Mouse (Mus musculus) right cerebral cortex, postnatal 25 days (tissue): ENCODE data around the gene Ppan.
A peak's percentile ranks its signal among the peaks of the same experiment; 100 is the strongest.

Source experiments
- DNase-seq: peaks from one replicate; pipeline ENCODE4 v3.0.0; 2022

Gene Ppan

DNA sequence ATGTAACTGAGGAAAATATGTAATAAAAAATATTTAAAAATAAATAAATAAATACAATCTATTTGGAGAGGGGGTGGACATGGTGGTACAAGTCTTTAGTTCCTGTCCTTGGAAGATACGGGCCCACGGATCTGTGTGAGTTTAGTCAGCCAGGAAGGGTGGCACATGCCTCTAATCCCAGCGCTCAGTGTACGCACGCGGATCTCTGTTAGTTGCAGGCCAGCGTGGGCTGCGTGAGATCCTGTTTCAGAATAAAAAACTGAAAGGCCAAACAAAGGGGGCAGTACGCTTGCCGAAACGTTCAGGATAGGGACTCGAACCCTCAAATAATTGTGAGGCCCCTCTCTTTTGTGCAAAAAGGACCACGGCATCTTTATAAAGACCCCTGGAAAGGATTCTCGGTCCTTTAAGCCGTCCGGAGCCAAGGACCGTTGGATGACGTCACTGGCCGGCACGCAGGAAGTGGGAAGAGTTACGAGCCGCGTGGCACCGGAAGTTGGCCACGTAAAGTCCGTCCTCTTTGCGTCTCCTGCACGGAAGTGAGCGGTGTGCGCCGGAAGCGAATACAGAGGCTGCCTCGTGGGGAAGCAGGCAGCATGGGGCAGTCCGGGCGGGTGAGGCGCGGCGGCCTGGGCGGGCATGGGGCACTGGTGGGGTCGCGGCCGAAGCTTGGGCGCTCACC is at the start of gene Ppan:
TSS of gene Ppan (plus strand) at position 472 of the 682 bp plus-strand sequence.
- peak; percentile 95 for DNase-seq

DNA sequence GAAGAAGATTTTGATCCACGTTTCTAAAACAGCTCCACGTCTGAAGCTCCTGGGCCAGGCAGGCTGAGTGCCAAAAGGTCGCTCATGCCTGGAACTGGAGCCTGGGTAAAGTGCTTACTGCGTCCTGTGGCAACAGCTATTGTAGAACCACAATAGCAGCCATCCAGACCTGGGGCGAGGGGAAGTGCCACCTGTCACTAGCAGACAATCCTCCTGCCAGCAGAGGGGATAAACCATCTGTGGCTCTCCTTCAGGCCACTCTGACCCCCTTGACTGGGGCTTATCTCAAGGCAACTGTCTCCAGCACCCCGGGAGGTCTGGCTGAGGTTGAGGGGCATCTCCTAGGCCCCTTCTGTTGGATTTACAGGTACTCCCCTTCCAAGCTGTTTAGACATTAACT is 49.0 kb upstream of the Ppan start:
- DNase-seq, result no peak

DNA sequence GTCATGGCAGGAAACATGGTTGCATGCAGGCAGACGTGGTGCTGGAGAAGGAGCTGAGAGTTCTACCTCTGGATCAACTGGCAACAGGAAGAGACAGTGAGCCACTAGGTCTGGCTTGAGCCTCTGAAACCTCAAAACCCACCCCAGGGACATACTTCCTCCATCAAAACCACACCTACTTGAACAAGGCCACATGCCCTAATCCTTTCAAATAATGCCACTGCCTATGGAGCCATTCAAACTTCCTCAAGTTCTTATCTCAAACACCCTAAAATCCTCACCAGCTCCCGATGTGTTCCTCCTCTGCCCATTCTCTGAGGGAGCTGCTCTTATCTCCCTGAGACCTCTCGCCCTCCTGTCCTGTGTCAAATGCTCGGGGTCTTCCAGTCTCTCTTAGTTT is 45.8 kb upstream of the Ppan start:
- DNase-seq, result no peak

DNA sequence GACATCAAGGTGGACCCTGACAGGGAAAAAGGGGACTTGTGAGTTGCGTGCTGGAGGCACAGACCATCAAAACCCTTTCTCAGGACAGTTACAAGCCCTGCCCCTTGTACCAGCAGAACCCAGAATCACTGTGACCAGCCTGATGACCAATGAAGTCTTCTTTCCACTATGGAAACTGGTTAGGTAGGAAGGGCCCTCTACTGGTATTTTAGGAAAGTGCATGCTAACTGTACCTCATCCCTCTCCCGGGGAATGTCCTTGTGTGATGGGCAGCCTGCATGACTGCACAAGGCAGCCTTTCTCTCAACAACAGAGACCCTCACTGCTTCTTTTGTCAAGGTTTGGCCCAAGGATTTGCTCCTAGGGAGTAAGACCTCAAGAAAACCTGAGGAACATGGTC is 45.3 kb upstream of the Ppan start:
- DNase-seq, result peak; percentile 9

DNA sequence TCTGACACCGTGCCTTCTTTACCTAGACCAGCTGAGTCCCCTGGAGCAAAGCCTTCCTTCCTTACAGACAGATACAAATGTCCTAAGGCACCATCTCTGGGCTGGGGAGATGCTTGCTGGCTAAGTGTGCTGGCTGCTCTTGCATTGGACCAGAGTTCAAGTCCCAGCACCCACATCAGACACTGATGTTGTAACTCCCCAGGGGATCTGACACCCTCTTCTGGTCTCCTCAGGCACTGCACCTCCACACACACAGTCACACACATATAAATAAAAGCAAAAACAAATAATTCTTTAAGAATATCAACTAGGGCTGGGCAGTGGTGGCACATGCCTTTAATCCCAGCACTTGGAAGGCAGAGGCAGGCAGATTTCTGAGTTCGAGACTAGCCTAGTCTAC is 37.8 kb upstream of the Ppan start:
- no peak for DNase-seq

DNA sequence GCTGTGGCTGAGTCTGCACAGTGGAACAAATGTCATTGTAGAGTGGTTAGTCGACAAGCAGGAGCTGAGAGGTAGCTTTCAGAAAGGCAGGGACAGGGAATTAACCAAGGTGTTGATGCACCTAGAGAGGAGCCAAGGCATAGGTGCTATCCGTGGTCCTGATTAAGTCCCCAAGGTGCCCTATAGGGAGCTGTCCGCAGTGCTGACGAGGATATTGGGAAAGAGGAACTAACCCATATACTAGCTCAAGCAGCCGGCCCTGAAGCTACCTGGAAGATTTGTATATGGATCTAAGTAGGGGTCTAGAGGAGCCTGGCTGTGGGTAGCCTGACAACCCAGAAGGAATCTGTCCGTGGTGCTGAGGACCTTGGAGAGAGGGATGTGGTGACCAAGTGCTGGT is 30.8 kb upstream of the Ppan start:
- no peak for DNase-seq

DNA sequence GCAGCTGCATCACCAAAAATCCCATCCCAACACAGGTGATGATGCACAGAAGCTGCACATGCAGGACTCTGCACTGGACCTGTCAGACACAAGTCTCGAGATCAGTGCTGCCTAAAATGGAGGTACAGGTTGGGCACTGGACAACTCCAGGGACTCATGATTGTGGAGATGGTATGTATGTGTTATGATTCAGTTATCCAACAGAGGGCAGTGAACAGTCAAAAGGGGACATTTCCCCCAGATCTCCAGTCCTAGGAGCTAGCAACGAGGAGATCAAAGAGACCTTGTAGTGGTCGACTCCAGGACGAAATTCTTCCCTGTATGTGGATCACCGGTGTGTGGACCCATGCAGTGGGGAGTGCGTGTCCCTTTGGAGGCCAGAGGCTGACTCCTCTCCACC is 28.0 kb upstream of the Ppan start:
- DNase-seq, result no peak

DNA sequence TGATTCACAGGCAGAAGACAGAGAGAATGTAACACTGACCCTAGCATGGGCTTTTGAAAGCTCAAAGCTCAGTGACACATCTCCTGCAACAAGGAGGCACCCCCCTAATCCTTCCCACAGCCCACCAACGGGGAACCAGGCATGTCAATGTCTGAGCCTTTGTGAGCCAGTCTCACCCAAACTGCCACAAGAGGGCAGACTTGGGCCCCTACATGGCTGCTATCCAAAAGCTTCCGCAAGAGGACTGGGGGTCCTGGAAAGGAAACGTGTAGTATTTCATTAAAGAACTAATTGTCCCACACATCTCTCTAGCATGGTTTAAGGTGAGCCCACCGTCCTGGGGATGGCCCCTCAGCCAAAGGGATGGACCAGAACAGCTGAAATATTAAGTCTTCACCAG is 26.2 kb upstream of the Ppan start:
- DNase-seq, result no peak

DNA sequence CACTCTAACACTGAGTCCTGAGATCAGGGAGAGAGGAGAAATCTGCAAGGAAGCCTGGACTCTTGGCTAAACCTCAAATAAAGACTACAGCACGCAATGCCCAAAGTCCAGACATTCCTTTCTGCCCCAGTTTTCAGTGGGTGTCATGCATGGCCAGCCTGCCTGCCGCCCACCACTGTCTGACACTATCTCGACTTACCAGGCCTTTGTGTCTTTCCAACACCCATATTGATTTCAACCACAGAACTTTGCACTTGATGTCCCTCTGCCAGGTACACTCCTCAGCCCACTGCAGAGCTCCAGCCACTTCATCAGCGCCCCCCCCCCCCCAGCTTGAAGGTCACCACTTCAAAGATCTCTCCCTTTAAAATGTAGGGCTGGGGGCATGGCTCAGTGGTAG is 25.8 kb upstream of the Ppan start:
- DNase-seq, result no peak

DNA sequence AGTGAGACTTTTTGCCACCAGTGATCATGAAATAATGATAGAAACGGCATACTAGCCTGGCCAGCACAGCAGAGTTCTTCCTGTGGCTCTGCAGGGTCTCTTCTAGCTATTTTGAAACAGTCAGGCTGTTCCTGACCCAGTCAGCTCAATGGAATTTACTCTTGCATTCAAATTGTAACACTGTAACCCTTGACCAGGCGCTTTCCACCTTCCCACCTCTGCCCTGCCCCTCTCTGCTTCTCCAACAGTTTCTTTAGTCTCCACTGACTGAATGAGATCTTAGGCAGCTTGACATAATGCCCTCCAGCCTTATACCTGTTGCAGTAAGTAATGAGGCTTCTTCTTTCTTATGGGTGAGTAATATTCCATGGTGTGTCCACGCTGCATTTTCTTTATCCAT is 21.1 kb upstream of the Ppan start:
- no peak for DNase-seq

DNA sequence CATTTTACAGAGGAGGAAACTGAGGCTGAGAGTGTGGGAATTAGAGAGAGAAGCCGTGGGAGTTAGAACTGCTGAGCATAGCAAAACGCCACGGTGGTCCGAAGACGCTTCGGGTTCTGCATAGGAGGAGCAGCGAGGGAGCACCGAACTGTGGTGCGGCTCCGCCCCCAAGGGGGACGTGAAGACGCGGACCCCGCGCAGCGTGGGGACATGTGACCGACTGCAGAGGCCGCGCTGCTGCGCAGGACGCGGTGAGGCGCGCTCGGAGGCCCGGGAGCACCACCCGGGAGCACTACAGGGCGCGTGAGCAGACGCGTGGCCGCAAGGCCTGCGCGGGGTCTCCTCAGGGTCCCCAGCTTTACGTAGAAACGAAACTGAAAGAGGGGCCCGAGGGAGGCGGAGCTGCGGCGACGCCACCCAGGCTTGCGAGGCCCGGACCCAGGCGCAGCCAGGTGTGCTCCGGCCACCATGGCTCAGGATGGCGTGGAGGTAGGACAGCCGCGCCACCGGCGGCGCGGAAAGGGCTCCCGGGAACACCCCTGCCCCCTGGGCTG is 19.4 kb upstream of the Ppan start, which contains the start of gene A230050P20Rik:
TSS of gene A230050P20Rik (plus strand) at position 195 of the 554 bp plus-strand sequence.
- DNase-seq, result peak; percentile 83

DNA sequence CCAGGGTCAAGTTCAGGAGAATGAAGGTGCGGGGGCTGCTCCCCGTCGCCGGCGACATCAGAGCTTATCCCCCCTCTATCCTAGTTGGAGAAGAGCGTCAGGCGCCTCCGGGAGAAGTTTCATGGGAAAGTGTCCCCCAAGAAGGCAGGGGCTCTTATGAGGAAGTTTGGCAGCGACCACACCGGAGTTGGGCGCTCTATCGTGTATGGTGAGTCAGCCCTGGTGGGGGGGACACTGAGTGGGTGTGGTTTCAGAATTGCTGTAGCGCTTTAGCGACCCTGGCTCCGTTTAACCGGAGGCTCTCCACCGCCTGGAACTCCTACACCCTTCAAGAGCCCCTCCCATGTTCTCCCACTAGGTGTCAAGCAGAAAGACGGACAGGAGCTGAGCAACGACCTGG is 18.7 kb upstream of the Ppan start:
- no peak for DNase-seq

DNA sequence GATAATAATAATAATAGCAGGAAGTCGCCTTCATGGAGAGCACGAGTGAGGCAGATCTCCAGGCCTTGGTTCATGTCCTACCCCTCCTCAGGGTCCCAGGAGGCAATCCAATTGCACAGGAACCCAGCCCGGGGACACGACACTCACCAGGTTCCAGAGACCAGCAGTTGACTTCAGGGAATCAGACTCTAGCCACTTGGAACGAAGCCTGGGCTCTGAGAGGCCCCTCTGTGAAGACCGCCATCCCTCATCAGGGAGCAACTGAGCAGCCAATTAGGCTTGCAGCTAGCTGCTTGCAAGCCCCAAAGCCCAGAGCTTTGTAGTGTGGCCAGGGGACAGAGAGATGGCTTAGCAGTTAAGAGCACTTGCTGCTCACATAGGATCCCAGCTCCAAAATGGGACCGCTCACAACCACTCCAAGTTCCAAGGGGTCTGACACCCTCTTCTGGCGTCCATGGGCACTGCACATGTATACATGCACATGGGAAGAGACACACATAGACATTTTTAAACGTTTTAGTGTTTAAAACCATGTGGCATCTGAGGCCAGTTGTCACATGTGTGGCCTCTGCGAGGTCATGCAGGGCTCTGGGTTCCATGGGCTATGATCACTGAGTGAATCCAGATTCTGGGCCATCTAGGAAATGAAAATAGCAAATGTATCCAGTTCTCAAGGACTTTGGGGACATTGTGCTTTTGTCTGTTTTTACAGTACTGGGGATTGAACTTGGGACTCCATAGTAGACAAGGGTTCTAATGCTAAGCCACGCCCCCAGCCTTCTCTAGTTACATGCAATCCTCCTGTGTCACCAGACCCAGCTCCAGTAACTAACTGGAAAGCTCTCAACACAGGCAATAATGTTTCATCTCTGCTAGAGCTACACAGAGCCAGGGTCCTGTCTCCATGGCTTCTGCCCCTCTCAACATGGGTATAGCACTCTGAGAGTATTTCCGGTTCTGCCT is 17.5 kb upstream of the Ppan start:
- no peak for DNase-seq

DNA sequence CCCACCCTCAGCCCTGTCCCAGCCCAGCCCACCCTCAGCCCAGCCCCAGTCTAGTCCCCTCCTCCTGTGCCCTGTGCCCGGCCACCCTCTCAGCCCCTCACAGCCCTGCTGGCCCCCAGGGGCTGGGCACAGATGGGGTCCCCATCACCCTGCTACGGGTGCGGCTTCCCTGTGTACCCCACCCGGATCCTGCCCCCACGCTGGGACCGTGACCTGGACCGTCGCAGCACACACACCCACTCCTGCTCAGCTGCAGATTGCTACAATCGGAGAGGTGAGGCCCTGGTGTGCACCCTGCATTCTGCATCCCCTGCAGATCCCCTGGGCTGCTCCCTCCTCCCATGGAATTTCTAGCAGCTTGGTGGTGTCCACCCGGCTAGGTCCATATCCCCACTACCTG is 15.0 kb upstream of the Ppan start:
- no peak for DNase-seq

DNA sequence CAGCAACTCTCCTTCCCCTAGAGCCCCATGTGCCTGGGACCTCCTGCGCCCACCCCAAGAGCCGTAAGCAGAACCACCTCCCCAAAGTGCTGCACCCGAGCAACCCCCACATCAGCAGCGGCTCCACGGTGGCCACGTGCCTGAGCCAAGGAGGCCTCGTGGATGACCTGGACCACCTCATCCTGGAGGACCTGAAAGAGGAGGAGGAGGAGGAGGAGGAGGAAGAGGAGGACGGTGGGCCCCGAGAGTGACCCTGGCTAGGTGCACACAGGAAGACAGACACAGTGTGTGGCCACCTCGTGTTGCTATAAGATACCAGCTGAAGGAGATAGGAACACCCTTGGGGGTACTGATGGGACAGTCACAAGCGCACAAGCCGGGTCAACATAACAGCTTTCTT is 14.5 kb upstream of the Ppan start:
- no peak for DNase-seq

DNA sequence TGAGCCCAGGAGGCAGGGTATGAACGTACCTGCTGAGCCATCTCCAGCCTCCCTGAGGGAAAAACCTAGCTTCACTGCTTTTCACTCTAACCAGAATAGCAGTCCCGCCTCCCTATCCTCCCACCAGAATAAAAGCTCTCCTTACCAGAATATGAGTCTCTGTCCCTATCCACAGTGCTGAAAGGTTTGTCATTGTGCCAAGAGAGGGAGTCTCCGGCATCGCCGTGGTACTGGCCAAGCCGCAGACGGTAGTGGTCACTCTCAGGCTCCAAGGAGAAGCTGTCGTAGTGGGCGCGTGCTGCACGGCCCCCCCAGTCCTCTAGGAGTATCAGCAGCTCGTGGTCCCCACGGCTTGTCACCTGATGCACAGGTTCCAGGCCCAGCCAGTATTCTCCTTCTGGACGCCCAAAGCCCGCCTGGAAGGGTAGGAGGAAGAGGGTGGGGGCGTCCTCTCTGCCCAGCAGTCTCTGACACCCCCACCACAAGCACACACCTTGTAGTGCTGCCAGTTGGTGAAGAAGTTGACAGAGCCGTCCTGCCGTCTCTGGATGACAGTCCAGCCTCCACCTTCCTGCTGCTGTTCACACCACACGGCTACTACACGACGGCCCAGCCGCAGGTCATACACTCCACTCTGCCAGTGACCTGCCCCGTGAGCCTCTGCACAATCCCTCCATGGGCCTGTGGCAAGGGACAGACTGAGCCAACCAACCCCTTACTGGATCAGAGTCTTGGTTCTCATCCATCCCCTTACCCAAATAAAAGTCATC is 12.8 kb upstream of the Ppan start:
- DNase-seq, result peak; percentile 53

DNA sequence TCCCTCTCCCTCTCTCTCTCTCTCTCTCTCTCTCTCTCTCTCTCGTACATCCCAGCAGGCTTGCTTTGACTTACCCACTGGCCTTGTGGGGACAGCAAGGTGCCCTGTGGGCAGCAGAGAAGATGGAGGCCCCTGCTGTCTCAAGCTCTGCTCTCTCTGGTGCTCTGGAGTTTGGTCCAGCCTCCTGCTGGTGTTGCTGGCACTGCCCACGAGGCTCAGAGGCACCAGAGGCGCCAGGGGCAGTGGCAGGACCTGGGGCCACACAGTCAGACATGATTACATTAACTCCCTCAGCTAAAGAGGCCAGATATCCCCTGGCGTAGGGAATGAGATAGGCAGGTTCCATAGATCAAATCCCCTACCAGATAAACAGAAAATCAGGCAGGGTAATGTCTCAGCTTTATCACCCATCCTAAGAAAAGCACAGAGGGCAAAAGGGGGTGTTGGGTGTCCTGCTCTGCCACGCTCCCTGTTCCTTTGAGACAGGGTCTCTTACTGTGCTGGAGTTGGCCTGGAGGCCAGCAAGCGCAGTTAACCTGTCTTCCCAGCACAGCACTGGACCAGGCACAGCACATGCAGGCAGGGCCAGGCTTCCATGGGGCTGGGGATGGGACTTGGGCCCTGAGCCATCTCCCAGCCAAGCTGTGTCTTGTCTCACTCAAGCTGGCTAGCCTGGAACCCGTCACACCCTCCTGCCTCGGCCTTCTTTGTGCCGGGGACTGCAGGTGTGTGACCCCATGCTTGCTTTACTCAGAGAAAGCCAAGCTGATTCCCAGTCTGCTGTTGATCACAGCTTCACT is 11.5 kb upstream of the Ppan start:
- no peak for DNase-seq

DNA sequence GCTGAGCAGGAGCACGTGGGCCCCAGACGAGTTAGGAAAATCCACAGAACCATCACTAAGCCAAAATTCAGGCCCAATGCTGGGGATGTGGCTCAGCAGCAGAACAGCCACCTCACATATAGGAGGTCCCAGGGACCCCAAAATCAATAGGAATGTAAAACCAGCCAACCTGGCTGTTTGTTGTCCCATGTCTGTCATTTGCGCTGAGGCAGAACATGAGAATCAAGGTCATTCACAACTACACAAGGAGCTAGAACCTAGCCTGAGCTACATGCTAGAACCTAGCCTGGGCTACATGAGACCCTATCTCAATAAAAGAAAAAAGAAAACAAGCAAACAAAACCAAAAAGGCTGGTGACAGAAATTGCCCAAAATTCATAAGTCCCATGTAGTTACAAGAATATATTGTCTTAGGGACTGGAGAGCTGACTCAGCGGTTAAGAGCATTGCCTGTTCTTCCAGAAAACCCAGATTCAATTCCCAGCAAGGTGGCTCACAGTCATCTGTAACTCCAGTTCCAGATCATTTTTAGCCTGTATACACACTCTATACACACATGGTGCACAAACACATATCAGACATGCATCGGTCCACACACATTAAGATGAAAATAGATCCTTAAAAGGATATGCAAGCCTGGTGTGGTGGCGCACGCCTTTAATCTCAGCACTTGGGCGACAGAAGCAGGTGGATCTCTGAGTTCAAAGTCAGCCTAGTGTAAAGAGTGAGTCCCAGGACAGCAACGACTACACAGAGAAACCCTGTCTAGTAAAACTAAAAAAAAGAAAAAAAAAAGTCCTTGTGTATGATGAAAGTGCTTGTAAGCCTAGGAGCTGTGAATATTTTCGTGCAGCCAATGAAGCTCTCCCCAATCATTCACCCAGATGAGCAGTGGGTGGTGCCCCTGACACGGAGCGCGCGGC is 10.6 kb upstream of the Ppan start:
- no peak for DNase-seq

DNA sequence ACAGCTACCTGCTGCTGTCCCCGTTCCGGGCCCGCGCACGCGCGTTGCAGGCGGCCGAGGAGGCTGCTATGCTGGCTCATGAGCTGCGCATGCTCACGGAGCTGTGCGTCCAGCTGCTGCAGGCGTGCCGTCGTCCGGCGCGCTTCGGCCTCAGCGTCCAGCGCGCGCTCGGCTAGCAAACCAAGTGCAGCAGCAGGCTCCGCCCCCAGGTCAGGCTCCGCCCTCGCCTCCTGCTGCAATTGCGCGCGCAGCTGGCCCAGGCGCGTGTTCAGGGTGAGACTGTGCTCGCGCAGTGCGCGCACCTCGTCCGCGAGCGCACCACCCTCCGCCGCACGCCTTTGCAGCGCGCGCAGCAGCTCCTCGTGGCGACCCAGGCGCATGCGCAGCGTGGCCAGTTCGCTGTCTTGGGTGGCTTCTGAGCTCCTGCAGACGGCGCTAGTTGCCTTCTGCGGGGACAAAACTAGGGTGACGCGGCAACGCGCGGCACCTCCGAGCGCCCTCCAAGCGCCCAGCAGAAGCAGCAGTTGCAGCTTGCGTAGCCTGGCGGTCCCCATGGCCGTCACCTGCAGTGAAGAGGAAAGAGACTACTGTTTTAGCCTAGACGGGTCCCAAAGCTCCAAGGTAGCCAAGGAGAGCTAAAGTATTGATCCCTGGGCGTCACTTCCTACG is 9.8 kb upstream of the Ppan start:
- peak; percentile 100 for DNase-seq

DNA sequence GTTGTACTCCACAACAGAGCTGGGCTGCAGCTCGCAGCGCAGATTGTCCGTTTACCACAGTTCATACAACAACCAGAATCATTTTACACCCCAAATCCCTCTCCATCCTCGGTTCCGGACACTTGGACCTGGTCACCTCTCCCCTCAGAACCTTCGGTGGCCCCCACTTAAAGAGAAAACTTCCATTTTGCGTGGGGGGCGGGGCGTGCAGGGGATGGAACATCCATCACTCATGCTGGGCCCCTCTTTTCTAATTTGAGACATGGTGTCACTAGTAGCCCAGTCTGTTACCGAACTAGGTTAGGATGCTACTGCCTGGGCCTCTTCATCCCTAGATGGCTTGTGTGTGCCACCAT is 9.3 kb upstream of the Ppan start:
- DNase-seq, result no peak
